Mouse (Mus musculus) limb, embryonic 10.5 days (tissue): Measurements from ENCODE around the gene Pde8b. TPM values are rescaled to one million over a fixed set of nuclear protein-coding genes. Genes with fewer than 3 reads are reported as not detected.

Experiments used
- DNase-seq: peaks from one replicate; pipeline ENCODE4 v3.0.0-alpha.2; 2017; ENCODE audit warnings: low spot score
- H3K27ac ChIP-seq: fragments of 300-500 bp; sonication (generic); 2 replicates; pipeline ENCODE4 v1.5.1; 2016; ENCODE audit warnings: mild to moderate bottlenecking
- H3K27me3 ChIP-seq: fragments of 300-500 bp; sonication (generic); 2 replicates; pipeline ENCODE4 v1.6.1; 2016; ENCODE audit warnings: low read depth, mild to moderate bottlenecking; ENCODE audit not compliant: poor library complexity, severe bottlenecking
- H3K36me3 ChIP-seq: fragments of 300-500 bp; sonication (generic); 2 replicates; pipeline ENCODE4 v1.6.1; 2016; ENCODE audit warnings: mild to moderate bottlenecking, moderate library complexity
- H3K4me1 ChIP-seq: fragments of 300-500 bp; sonication (generic); 2 replicates; pipeline ENCODE4 v1.6.1; 2016
- H3K4me3 ChIP-seq: fragments of 300-500 bp; sonication (generic); 2 replicates; pipeline ENCODE4 v1.5.1; 2016; ENCODE audit warnings: mild to moderate bottlenecking, moderate library complexity
- H3K9me3 ChIP-seq: fragments of 300-500 bp; sonication (generic); replicated peaks from 2 replicates; pipeline ENCODE4 v1.6.1; 2016; ENCODE audit warnings: mild to moderate bottlenecking
- WGBS: fragments of 180-500 bp; shearing (Covaris S2); methylation state at CpG from one replicate; pipeline ENCODE4 v1.1.7; 2016; 5-methylcytosine and 5-hydroxymethylcytosine counted together
- polyA plus RNA-seq: library from polyadenylated mRNA; unstranded; fragments of >200 nt; fragmentation: Nextera tagmentation; extraction: Ambion mirVana; gene quantifications from 2 replicates; pipeline ENCODE4 v1.2.1, GENCODE M21; 2016

The Pde8b gene
- polyA plus RNA-seq, 1 experiment from 2014 or later, result 0.79 TPM

GRCm38 (mm10) chr13:95011546-95012257, 238.4 kb downstream of the Pde8b start:
- Histone ChIP-seq H3K4me3 (no peak overlapping the region), H3K9me3 (no peaks in the 10 kb centered on the region), H3K27ac (no peak overlapping the region), H3K27me3 (no peaks in the 10 kb centered on the region), H3K36me3 (0 out of 2 replicates have a peak, but pooled peaks cover 3% of the 10 kb centered on the region), H3K4me1 (no peaks in the 10 kb centered on the region)
- DNase-seq, result no peak
- 93% methylated on average over 7 of the region's 7 CpGs for WGBS

- no peaks in the 10 kb centered on the region for H3K4me1 ChIP-seq
- DNase-seq, result no peak
- no peak overlapping the region for H3K4me3 ChIP-seq
- 89% methylated on average over 7 of the region's 7 CpGs for WGBS
- no peak overlapping the region for H3K27ac ChIP-seq
- no peaks in the 10 kb centered on the region for H3K9me3 ChIP-seq
- no peaks in the 10 kb centered on the region for H3K27me3 ChIP-seq
- 0 out of 2 replicates have a peak, but pooled peaks cover 3% of the 10 kb centered on the region for H3K36me3 ChIP-seq
Observed at GRCm38 (mm10) chr13:95009261-95009660, 240.9 kb downstream of the Pde8b start.

GRCm38 (mm10) chr13:95007281-95007680, 242.9 kb downstream of the Pde8b start:
- no peak for DNase-seq
- 75% methylated on average over 8 of the region's 8 CpGs for WGBS
- Histone ChIP-seq H3K4me3 (no peak overlapping the region), H3K4me1 (no peaks in the 10 kb centered on the region), H3K36me3 (0 out of 2 replicates have a peak, but pooled peaks cover 3% of the 10 kb centered on the region), H3K9me3 (no peaks in the 10 kb centered on the region), H3K27ac (no peak overlapping the region), H3K27me3 (no peaks in the 10 kb centered on the region)

GRCm38 (mm10) chr13:94990516-94990915, 259.6 kb downstream of the Pde8b start:
- 68% methylated on average over 5 of the region's 5 CpGs for WGBS
- no peaks in the 10 kb centered on the region for H3K36me3 ChIP-seq

GRCm38 (mm10) chr13:94979081-94979480, 271.1 kb downstream of the Pde8b start:
- DNase-seq, result no peak
- WGBS, result 39% methylated on average over 7 of the region's 7 CpGs

More at GRCm38 (mm10) chr13:94990516-94990915, 259.6 kb downstream of the Pde8b start:
- Histone ChIP-seq H3K4me1 (no peaks in the 10 kb centered on the region; the same call in 1 of the 2 replicates), H3K4me3 (no peak overlapping the region), H3K27me3 (no peaks in the 10 kb centered on the region), H3K9me3 (no peaks in the 10 kb centered on the region), H3K27ac (no peak overlapping the region)
- no peak for DNase-seq

GRCm38 (mm10) chr13:94976219-94977186, 273.6 kb downstream of the Pde8b start, which contains the start of gene Wdr41:
Wdr41 (plus strand) TSS chr13:94976344.
- DNase-seq, result peak; percentile 95
- H3K4me1 ChIP-seq, result peaks cover 35% of the 10 kb centered on the region
- H3K27ac ChIP-seq, result peak within 1 kb of the TSS; percentile 99
- H3K36me3 ChIP-seq, result peaks cover 4% of the 10 kb centered on the region; the same call in 1 of the 2 replicates
- H3K9me3 ChIP-seq, result no peaks in the 10 kb centered on the region
- H3K27me3 ChIP-seq, result no peaks in the 10 kb centered on the region
- WGBS, result 2% methylated on average over 68 of the region's 68 CpGs
- H3K4me3 ChIP-seq, result peak within 1 kb of the TSS; percentile 83

More at GRCm38 (mm10) chr13:94979081-94979480, 271.1 kb downstream of the Pde8b start:
- H3K27me3 ChIP-seq, result no peaks in the 10 kb centered on the region
- H3K27ac ChIP-seq, result peak overlapping the region; percentile 3; the same call in 1 of the 2 replicates
- no peaks in the 10 kb centered on the region for H3K9me3 ChIP-seq
- no peak overlapping the region for H3K4me3 ChIP-seq
- H3K4me1 ChIP-seq, result peaks cover 35% of the 10 kb centered on the region
- H3K36me3 ChIP-seq, result peaks cover 8% of the 10 kb centered on the region

- Histone ChIP-seq H3K27ac (peak overlapping the region; percentile 99; the same call in 1 of the 2 replicates), H3K36me3 (no peaks in the 10 kb centered on the region), H3K27me3 (no peaks in the 10 kb centered on the region), H3K9me3 (no peaks in the 10 kb centered on the region), H3K4me1 (peaks cover 35% of the 10 kb centered on the region), H3K4me3 (peak overlapping the region; percentile 83)
- 32% methylated on average over 9 of the region's 9 CpGs for WGBS
- no peak for DNase-seq
Observed at GRCm38 (mm10) chr13:94975828-94976218, 274.3 kb downstream of the Pde8b start.

Other genes with a start within 250 kb of the Pde8b start
- 81.8 and 98.6 TPM in 2 replicates for gene Zbed3, start 73.3 kb upstream of the Pde8b start, polyA plus RNA-seq
- gene Aggf1, start 125.0 kb upstream of the Pde8b start, polyA plus RNA-seq, result 38.9 and 44.6 TPM in 2 replicates
- gene Crhbp, start 194.6 kb upstream of the Pde8b start, polyA plus RNA-seq, result 3.9 and 4.8 TPM in 2 replicates
- not detected in 2 replicates for gene S100z, start 228.4 kb upstream of the Pde8b start, polyA plus RNA-seq